Mouse (Mus musculus): ENCODE measurements around the gene Sh3bp4. TPM values are rescaled to one million over a fixed set of nuclear protein-coding genes. Genes with fewer than 3 reads are reported as not detected.

Gene Sh3bp4
- polyA plus RNA-seq, 1 experiment, result 40.2 TPM

DNA sequence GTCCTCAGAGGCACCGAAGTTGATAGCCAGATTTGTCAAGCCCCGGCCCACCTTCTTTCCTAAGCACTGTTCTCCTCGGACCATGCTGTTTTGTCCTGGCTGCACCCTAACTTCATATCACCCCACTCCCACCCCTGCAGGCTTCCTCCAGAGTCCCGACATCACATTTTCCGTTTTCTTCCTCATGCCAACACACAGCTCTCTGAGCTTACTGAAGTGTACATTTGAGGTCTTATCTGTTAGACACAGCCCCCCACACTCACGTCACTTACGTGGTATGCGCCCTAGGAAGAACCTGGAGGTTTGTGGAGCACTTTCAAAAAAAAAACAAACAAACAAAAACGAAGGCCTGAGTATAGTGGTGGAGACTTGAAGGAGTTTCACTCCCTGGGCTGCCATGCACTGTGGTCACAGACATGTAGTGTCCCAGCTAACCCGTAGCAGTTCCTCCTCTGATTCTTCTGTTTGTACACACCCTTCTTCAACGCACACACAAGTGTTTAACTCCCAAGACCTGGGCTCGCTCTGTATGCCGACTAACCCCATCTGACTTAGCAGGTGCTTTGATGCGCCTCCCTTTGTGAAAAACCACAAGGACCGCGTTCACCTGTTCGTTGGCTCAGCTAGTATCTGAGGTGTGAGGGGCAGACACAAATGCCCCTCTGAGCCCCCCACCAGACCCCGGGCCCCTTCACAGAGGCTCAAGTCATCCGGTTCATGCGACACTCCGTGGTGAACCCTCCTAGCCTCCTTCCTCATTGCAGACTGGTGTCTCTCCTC lies 19.8 kb downstream of the Sh3bp4 start:
- Histone ChIP-seq H3K4me1 (ENCODE audit: control insufficient read depth, insufficient read depth, low read length) (peaks cover 41% of the 10 kb centered on the region), H3K4me3 (replicated peaks; ENCODE audit: extremely low read depth, low read depth, low read length) (no peak overlapping the region)
- TF ChIP-seq CTCF (IDR thresholded peaks at IDR 0.05; ENCODE audit: insufficient read depth, low read length) (no peak), POLR2A (IDR thresholded peaks at IDR 0.05; ENCODE audit: borderline replicate concordance, extremely low read depth, low read depth, low read length) (no peak)
- no peak for DNase-seq
- WGBS, result 32% methylated on average over 21 of the region's 21 CpGs

DNA sequence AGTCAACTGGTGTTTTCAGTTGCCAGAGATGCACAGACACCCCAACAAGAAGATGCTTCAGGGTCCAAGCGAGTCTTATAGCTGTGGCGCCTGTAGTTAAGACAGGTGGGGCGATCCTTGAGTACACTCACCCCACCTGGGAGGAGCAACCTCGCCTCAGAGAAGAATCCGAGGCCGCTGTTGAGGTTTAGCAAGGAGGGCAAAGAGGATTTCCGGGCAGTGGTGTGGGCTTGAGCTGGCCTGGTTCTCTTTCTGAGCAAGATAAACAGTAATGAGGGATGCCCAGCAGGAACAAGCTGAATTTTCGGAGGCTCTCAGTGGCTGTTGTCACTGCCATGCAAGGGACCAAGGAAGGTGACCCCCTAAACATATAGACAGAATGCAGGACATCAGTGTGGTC lies 20.5 kb downstream of the Sh3bp4 start:
- TF ChIP-seq CTCF (IDR thresholded peaks at IDR 0.05; ENCODE audit: insufficient read depth, low read length) (no peak), POLR2A (IDR thresholded peaks at IDR 0.05; ENCODE audit: borderline replicate concordance, extremely low read depth, low read depth, low read length) (no peak)
- DNase-seq, result no peak
- WGBS, result 43% methylated on average over 8 of the region's 8 CpGs
- Histone ChIP-seq H3K4me3 (replicated peaks; ENCODE audit: extremely low read depth, low read depth, low read length) (no peak overlapping the region), H3K4me1 (ENCODE audit: control insufficient read depth, insufficient read depth, low read length) (peaks cover 41% of the 10 kb centered on the region)

DNA sequence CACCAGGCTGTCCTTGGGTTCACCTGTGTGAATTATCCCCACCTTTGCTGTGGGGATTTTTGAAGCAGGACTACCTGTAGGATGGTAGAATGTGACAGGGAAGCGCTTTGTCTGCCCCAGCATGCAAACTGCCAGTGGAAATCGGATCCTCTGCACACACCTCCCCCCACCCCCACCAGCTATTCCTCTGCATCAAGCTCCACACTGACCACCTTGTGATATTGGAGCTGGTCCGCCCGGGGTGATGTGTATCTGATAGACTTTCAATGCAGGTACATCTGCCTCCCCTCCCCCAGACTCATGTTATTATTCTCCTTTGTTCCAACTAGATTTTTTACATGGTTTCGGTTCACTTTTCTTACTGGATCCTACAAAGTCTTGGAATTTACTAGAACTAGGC lies 21.8 kb downstream of the Sh3bp4 start:
- no peak for DNase-seq
- Histone ChIP-seq H3K4me3 (replicated peaks; ENCODE audit: extremely low read depth, low read depth, low read length) (no peak overlapping the region), H3K4me1 (ENCODE audit: control insufficient read depth, insufficient read depth, low read length) (peaks cover 45% of the 10 kb centered on the region)
- TF ChIP-seq CTCF (IDR thresholded peaks at IDR 0.05; ENCODE audit: insufficient read depth, low read length) (no peak), POLR2A (IDR thresholded peaks at IDR 0.05; ENCODE audit: borderline replicate concordance, extremely low read depth, low read depth, low read length) (no peak)
- WGBS, result 60% methylated on average over 5 of the region's 5 CpGs

DNA sequence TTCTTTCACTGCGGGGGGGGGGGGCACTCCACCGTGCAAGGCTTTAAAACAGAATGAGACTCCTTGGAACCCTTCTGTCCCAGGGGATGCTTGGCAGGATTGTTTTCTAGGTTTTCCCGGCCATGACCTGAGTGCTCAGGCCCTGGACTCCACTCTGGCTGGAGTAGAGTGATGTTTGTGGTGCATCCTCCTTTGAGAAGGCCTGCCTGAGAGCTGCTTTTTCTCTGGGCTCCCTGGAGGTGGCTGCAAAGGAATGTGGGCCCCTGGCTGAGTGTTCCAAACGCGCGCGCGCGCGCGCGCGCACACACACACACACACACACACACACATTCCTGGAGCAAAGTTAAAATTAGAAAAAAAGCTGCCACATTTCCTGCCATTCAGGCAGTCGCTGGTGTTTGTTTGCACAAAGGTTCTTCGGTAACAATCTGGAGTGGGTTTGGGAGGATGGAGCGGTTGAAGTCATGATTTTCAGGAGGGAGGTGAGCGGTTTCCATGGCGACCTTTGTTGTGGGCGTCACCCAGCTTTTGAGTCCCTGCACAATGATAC lies 22.3 kb downstream of the Sh3bp4 start:
- Histone ChIP-seq H3K4me1 (ENCODE audit: control insufficient read depth, insufficient read depth, low read length) (peaks cover 45% of the 10 kb centered on the region), H3K4me3 (replicated peaks; ENCODE audit: extremely low read depth, low read depth, low read length) (no peak overlapping the region)
- TF ChIP-seq POLR2A (IDR thresholded peaks at IDR 0.05; ENCODE audit: borderline replicate concordance, extremely low read depth, low read depth, low read length), result no peak
- no peak for TF ChIP-seq CTCF (IDR thresholded peaks at IDR 0.05; ENCODE audit: insufficient read depth, low read length)
- WGBS, result 10% methylated on average over 19 of the region's 19 CpGs
- no peak for DNase-seq

DNA sequence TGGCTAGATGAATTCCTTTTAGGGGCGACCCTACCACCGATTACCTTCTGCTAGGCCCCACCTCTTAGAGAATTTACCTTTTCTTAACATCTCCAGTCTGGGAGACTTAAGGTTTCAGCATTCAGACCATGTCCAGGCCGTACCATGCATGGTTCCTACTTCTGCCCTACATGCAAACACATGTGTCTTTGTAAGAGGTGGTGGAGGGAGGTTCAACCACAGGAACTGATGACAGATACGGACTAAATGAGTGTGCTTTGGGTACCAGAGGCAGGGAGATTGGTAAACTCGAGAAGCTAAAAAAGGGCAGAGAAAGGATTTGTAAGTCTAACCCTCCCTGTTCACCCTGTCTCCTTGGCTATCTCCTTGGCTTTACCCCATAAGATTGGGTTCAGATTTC lies 23.5 kb downstream of the Sh3bp4 start:
- DNase-seq, result no peak
- WGBS, result 70% methylated on average over 5 of the region's 5 CpGs
- H3K4me1 ChIP-seq (ENCODE audit: control insufficient read depth, insufficient read depth, low read length), result peaks cover 41% of the 10 kb centered on the region
- TF ChIP-seq POLR2A (IDR thresholded peaks at IDR 0.05; ENCODE audit: borderline replicate concordance, extremely low read depth, low read depth, low read length) (no peak), CTCF (IDR thresholded peaks at IDR 0.05; ENCODE audit: insufficient read depth, low read length) (no peak)
- no peak overlapping the region for H3K4me3 ChIP-seq (replicated peaks; ENCODE audit: extremely low read depth, low read depth, low read length)

DNA sequence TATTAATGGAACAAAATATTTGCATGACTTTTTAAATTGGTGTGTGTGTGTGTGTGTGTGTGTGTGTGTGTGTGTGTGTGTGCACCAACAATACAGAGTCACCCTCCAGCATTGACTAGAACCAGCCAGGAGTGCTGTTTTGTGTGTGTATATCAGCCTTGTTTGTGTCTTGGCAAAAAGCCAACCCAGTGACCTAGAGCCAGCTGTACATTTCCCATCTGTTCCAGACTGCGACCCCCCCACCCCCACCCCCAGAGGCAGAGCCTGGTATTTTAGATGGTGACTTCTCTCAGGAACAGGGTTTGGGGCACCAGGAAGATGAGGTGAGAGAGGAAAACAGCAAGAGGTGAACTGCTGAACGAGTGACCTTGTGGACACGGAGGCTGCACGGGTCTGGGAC lies 24.2 kb downstream of the Sh3bp4 start:
- H3K4me1 ChIP-seq (ENCODE audit: control insufficient read depth, insufficient read depth, low read length), result peaks cover 37% of the 10 kb centered on the region

DNA sequence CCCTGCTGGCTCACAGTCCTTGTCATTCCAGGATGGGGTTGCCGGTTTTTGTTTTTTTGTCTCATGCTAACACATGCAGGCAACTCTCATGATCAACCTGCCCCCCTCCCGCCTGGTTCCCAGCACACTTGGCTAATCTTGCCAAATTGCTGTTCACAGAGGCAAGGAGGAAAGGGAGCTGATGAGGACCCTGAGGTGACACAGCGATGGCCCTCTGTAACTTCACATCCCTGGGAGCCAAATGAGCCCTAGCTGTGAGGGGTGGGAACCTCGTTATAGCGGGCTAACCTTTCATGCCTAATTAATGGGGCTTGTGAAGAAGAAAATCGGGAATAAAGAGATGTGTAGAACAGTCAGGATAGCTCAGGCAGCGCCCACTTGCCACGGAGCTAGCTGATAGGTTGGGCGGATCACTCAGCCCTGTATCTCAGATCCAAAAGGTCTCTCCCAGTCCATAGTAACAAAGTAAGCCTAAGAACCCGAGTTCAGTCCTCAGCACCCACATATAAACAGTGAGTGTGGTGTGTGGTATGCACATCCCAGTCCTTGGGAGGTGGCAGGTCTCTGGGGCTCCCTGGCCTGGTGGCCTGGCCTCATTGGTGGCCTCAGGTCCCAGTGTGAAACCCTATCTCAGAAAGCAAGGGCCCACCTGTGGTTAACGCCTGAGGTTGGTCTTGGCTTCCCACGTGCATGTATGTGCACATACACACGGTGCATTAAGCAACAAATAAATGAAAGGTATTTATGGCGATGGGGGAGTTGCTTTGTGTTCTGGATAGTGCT lies 25.6 kb downstream of the Sh3bp4 start:
- Histone ChIP-seq H3K4me1 (ENCODE audit: control insufficient read depth, insufficient read depth, low read length) (peaks cover 25% of the 10 kb centered on the region), H3K4me3 (replicated peaks; ENCODE audit: extremely low read depth, low read depth, low read length) (no peak overlapping the region)
- no peak for DNase-seq
- no peak for TF ChIP-seq POLR2A (IDR thresholded peaks at IDR 0.05; ENCODE audit: borderline replicate concordance, extremely low read depth, low read depth, low read length)
- TF ChIP-seq CTCF (IDR thresholded peaks at IDR 0.05; ENCODE audit: insufficient read depth, low read length), result no peak
- WGBS, result 66% methylated on average over 14 of the region's 14 CpGs

More for the DNA sequence above, 24.2 kb downstream of the Sh3bp4 start:
- no peak for DNase-seq
- no peak for TF ChIP-seq CTCF (IDR thresholded peaks at IDR 0.05; ENCODE audit: insufficient read depth, low read length)
- no peak for TF ChIP-seq POLR2A (IDR thresholded peaks at IDR 0.05; ENCODE audit: borderline replicate concordance, extremely low read depth, low read depth, low read length)
- 48% methylated on average over 4 of the region's 4 CpGs for WGBS
- no peak overlapping the region for H3K4me3 ChIP-seq (replicated peaks; ENCODE audit: extremely low read depth, low read depth, low read length)

DNA sequence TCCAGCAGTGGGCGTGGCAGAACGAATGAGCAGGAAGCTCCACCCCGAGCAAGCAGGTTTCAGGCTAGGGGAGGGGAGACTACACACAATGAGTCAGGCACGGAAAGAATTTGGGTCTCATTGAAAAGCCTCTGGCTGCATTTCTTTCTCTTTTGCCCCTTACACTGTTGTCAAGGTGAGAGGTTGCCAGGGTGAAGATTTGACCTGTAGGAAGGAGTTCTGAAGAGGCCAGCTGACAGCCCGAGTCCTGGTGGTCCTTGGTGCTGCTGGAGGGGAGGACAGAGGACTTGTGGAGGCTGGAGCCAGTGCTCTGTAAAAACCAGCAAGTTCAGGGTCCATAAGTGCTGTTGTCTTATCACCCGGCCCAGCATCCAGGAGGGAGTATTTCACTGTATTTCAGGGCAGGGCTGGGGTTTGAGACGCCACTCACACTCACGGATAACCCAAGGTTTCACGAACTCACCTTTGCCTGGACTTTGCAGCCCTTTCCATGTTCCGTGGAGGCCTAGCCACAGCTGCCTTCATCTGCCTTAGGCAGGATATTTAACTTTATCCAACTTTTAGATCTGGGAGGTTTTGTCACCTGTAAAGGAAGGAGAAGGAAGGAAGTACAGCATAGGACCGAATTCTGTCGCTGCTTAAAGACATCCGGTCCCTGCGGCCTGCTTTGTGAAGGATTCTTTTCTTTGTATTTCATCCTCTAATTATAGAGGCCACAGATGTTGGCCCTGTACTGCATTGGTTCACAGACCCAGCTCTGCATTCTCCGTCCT lies 32.2 kb downstream of the Sh3bp4 start:
- 37% methylated on average over 15 of the region's 15 CpGs for WGBS
- Histone ChIP-seq H3K4me3 (replicated peaks; ENCODE audit: extremely low read depth, low read depth, low read length) (no peak overlapping the region), H3K4me1 (ENCODE audit: control insufficient read depth, insufficient read depth, low read length) (peaks cover 36% of the 10 kb centered on the region)
- TF ChIP-seq POLR2A (IDR thresholded peaks at IDR 0.05; ENCODE audit: borderline replicate concordance, extremely low read depth, low read depth, low read length) (no peak), CTCF (IDR thresholded peaks at IDR 0.05; ENCODE audit: insufficient read depth, low read length) (no peak)
- peak; percentile 17 for DNase-seq

DNA sequence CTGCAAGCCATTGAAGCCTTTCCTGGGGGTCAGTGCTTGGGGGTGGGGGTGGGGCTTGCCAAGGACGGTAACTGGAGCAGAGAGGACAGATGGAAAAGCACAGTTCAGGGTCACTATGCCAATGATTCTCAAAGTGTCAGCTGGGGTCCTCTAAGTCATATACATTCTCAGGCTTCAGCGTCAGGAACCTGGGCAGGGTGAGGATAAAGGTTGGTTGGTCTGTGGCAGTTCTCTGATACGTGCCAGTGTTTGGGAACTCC lies 32.7 kb downstream of the Sh3bp4 start:
- no peak overlapping the region for H3K4me3 ChIP-seq (replicated peaks; ENCODE audit: extremely low read depth, low read depth, low read length)
- WGBS, result 57% methylated on average over 3 of the region's 3 CpGs
- TF ChIP-seq POLR2A (IDR thresholded peaks at IDR 0.05; ENCODE audit: borderline replicate concordance, extremely low read depth, low read depth, low read length), result no peak
- TF ChIP-seq CTCF (IDR thresholded peaks at IDR 0.05; ENCODE audit: insufficient read depth, low read length), result no peak
- DNase-seq, result no peak
- H3K4me1 ChIP-seq (ENCODE audit: control insufficient read depth, insufficient read depth, low read length), result peaks cover 41% of the 10 kb centered on the region
